Mouse (Mus musculus): Measurements from ENCODE around the gene Krtap2-4. TPM values are rescaled to one million over a fixed set of nuclear protein-coding genes. Genes with fewer than 3 reads are reported as not detected.

Gene Krtap2-4
- polyA plus RNA-seq (2014; fragmentation: Illumina TruSeq; extraction: RNeasy Lipid Tissue Mini Kit (QIAGEN cat#74804); ENCODE audit: low read depth, low replicate concordance) = not detected

GRCm38 (mm10) chr11:99614796-99615363 lies at the start of gene Krtap2-4:
Gene Krtap2-4 (minus strand): TSS chr11:99614846.

GRCm38 (mm10) chr11:99658467-99659010 lies 43.9 kb upstream of the Krtap2-4 start, which contains the start of gene Gm11563:
Gene Gm11563 (minus strand): TSS chr11:99658960.

DNA sequence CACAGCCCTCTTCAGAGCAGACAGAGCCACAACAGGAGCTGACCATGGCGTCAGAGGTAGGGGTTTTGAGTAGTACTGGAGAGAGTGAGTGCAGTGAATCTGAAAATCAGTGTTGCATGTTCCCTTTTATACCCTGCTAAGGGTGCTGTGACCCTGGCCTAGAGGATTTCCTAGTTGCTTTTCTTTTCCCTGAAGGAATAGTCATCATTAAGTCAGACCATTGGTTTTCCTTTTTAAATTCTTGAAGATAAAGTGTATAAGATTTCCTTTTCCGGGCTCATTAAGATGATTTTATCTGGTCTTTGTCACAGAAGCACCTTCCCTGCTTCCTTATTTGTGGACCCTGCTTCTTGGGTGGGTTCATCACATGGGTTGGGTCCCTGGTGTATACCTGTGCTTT lies 35.5 kb upstream of the Krtap2-4 start, which contains the start of gene Gm11555:
Gene Gm11555 (minus strand): TSS at position 101 of the 400 bp plus-strand sequence.

GRCm38 (mm10) chr11:99643635-99644139 lies 29.0 kb upstream of the Krtap2-4 start, which contains the start of gene Krtap4-7:
Gene Krtap4-7 (minus strand): TSS chr11:99644089.

GRCm38 (mm10) chr11:99634653-99635134 lies 20.0 kb upstream of the Krtap2-4 start, which contains the start of gene Krtap4-2:
Gene Krtap4-2 (minus strand): TSS chr11:99635084.

GRCm38 (mm10) chr11:99628138-99628537 lies 13.5 kb upstream of the Krtap2-4 start, which contains the start of gene Krtap4-1:
Gene Krtap4-1 (minus strand): TSS chr11:99628238.

DNA sequence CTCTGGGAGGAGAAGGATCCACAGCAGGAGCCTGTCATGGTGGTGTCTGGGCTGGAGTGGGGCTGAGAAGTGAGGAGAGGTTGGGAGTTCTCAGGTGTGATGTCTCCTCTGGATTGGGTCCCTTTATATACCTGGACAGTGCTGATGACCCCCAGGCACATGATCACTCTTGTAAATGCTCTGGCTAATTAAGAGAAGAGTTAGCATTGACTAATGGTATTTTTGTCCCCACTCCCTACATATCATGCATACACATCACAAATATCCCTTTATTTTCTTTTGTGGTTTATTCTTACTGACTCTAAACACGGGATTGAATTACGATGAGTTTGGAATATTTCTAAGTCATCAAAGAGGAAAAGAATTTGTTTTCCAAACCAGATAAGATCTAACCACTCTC lies 5.7 kb upstream of the Krtap2-4 start, which contains the start of gene Gm11562:
Gene Gm11562 (minus strand): TSS at position 101 of the 400 bp plus-strand sequence.

GRCm38 (mm10) chr11:99610089-99610488 lies 4.6 kb downstream of the Krtap2-4 start, which contains the start of gene Gm11937:
Gene Gm11937 (minus strand): TSS chr11:99610189.

DNA sequence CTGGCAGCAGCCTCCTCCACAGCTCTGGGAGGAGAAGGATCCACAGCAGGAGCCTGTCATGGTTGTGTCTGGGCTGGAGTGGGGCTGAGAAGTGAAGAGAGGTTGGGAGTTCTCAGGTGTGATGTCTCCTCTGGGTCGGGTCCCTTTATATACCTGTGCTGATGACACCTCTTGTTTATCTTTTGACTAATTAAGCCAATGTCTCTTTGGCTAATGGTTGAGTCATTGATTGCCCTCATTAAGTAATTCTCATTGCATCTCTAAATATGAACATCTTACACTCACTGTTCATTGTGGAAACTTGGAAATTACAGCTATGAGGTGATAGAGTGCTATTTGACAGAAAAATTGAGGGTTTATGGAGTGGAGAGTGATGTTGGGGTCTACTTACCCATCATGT lies 11.4 kb downstream of the Krtap2-4 start, which contains the start of gene Gm11938:
Gene Gm11938 (minus strand): TSS at position 101 of the 400 bp plus-strand sequence.

DNA sequence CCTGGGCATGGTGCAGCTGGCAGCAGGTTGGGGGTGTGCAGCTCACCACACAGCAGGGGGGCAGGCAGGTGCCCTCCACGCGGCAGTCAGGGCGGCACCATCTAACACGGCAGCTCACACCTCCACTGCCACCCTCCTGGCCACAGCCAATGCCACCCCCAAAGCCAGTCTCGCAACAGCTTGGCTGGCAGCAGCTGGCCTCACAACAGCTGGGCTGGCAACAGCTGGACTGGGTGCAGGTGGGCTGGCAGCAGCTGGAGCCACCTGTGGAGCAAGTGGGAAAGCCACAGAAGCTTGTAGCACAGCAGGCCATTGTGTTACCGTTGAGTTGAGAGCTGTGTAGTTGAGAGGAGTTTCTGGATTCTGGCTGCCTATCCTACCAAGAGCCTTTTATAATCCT lies 16.9 kb downstream of the Krtap2-4 start, which contains the start of gene Krtap9-3:
Gene Krtap9-3 (minus strand): TSS at position 364 of the 400 bp plus-strand sequence.

GRCm38 (mm10) chr11:99590981-99591380 lies 23.7 kb downstream of the Krtap2-4 start, which contains the start of gene Krtap1-3:
Gene Krtap1-3 (minus strand): TSS chr11:99591339.

GRCm38 (mm10) chr11:99583245-99583704 lies 31.4 kb downstream of the Krtap2-4 start, which contains the start of gene Krtap1-4:
Gene Krtap1-4 (minus strand): TSS chr11:99583654.

GRCm38 (mm10) chr11:99580636-99581035 lies 34.0 kb downstream of the Krtap2-4 start, which contains the start of gene Krtap1-5:
Gene Krtap1-5 (minus strand): TSS chr11:99581016.

DNA sequence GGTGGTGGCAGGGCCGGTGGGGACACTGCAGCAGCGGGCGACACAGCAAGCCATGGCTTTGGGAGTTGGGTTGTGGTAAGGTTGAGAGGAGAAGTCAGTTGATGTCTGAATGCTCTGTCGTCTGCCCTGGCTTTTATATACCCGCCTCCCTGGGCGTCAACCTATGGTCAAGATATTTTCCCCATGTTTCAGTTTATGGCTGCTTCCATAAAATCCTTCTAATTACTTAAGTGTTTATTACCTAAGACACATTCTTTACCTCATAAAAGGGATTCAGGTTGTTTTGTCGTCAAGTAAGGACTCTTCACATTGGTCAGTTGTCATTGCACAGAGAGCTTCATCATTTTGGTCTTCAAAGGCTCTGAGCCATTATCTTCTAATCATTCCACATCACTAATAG lies 48.1 kb downstream of the Krtap2-4 start, which contains the start of gene Krtap3-1:
Gene Krtap3-1 (minus strand): TSS at position 101 of the 400 bp plus-strand sequence.

Other genes starting within 250 kb of the Krtap2-4 start
- gene Krt28, start 239.9 kb downstream of the Krtap2-4 start, polyA plus RNA-seq (2014; fragmentation: Illumina TruSeq; extraction: RNeasy Lipid Tissue Mini Kit (QIAGEN cat#74804); ENCODE audit: low read depth, low replicate concordance) = not detected
- gene Krt10, start 225.5 kb downstream of the Krtap2-4 start, polyA plus RNA-seq (2014; fragmentation: Illumina TruSeq; extraction: RNeasy Lipid Tissue Mini Kit (QIAGEN cat#74804); ENCODE audit: low read depth, low replicate concordance) = 9.5 TPM
- gene Krt12, start 192.6 kb downstream of the Krtap2-4 start, polyA plus RNA-seq (2014; fragmentation: Illumina TruSeq; extraction: RNeasy Lipid Tissue Mini Kit (QIAGEN cat#74804); ENCODE audit: low read depth, low replicate concordance) = not detected
- gene Krt20, start 176.7 kb downstream of the Krtap2-4 start, polyA plus RNA-seq (2014; fragmentation: Illumina TruSeq; extraction: RNeasy Lipid Tissue Mini Kit (QIAGEN cat#74804); ENCODE audit: low read depth, low replicate concordance) = 0.31 TPM
- gene Krt23, start 121.7 kb downstream of the Krtap2-4 start, polyA plus RNA-seq (2014; fragmentation: Illumina TruSeq; extraction: RNeasy Lipid Tissue Mini Kit (QIAGEN cat#74804); ENCODE audit: low read depth, low replicate concordance) = 0.35 TPM
- not detected for gene Krt39, start 93.5 kb downstream of the Krtap2-4 start, polyA plus RNA-seq (2014; fragmentation: Illumina TruSeq; extraction: RNeasy Lipid Tissue Mini Kit (QIAGEN cat#74804); ENCODE audit: low read depth, low replicate concordance)
- not detected for gene Krt40, start 71.7 kb downstream of the Krtap2-4 start, polyA plus RNA-seq (2014; fragmentation: Illumina TruSeq; extraction: RNeasy Lipid Tissue Mini Kit (QIAGEN cat#74804); ENCODE audit: low read depth, low replicate concordance)
- not detected for gene Krtap3-3, start 64.0 kb downstream of the Krtap2-4 start, polyA plus RNA-seq (2014; fragmentation: Illumina TruSeq; extraction: RNeasy Lipid Tissue Mini Kit (QIAGEN cat#74804); ENCODE audit: low read depth, low replicate concordance)
- gene Krtap3-2, start 58.0 kb downstream of the Krtap2-4 start, polyA plus RNA-seq (2014; fragmentation: Illumina TruSeq; extraction: RNeasy Lipid Tissue Mini Kit (QIAGEN cat#74804); ENCODE audit: low read depth, low replicate concordance) = not detected
- not detected for gene Gm11939, start 55.4 kb downstream of the Krtap2-4 start, polyA plus RNA-seq (2014; fragmentation: Illumina TruSeq; extraction: RNeasy Lipid Tissue Mini Kit (QIAGEN cat#74804); ENCODE audit: low read depth, low replicate concordance)
- not detected for gene Krtap3-1, start 48.2 kb downstream of the Krtap2-4 start, polyA plus RNA-seq (2014; fragmentation: Illumina TruSeq; extraction: RNeasy Lipid Tissue Mini Kit (QIAGEN cat#74804); ENCODE audit: low read depth, low replicate concordance)
- not detected for gene Krtap1-5, start 33.8 kb downstream of the Krtap2-4 start, polyA plus RNA-seq (2014; fragmentation: Illumina TruSeq; extraction: RNeasy Lipid Tissue Mini Kit (QIAGEN cat#74804); ENCODE audit: low read depth, low replicate concordance)
- not detected for gene Krtap1-4, start 31.2 kb downstream of the Krtap2-4 start, polyA plus RNA-seq (2014; fragmentation: Illumina TruSeq; extraction: RNeasy Lipid Tissue Mini Kit (QIAGEN cat#74804); ENCODE audit: low read depth, low replicate concordance)
- gene Krtap1-3, start 23.5 kb downstream of the Krtap2-4 start, polyA plus RNA-seq (2014; fragmentation: Illumina TruSeq; extraction: RNeasy Lipid Tissue Mini Kit (QIAGEN cat#74804); ENCODE audit: low read depth, low replicate concordance) = not detected
- not detected for gene Krtap9-3, start 16.7 kb downstream of the Krtap2-4 start, polyA plus RNA-seq (2014; fragmentation: Illumina TruSeq; extraction: RNeasy Lipid Tissue Mini Kit (QIAGEN cat#74804); ENCODE audit: low read depth, low replicate concordance)
- not detected for gene Gm11938, start 11.5 kb downstream of the Krtap2-4 start, polyA plus RNA-seq (2014; fragmentation: Illumina TruSeq; extraction: RNeasy Lipid Tissue Mini Kit (QIAGEN cat#74804); ENCODE audit: low read depth, low replicate concordance)
- not detected for gene Gm11937, start 4.7 kb downstream of the Krtap2-4 start, polyA plus RNA-seq (2014; fragmentation: Illumina TruSeq; extraction: RNeasy Lipid Tissue Mini Kit (QIAGEN cat#74804); ENCODE audit: low read depth, low replicate concordance)
- not detected for gene Gm11562, start 5.6 kb upstream of the Krtap2-4 start, polyA plus RNA-seq (2014; fragmentation: Illumina TruSeq; extraction: RNeasy Lipid Tissue Mini Kit (QIAGEN cat#74804); ENCODE audit: low read depth, low replicate concordance)
- gene Krtap4-1, start 13.4 kb upstream of the Krtap2-4 start, polyA plus RNA-seq (2014; fragmentation: Illumina TruSeq; extraction: RNeasy Lipid Tissue Mini Kit (QIAGEN cat#74804); ENCODE audit: low read depth, low replicate concordance) = not detected
- not detected for gene Krtap4-2, start 20.2 kb upstream of the Krtap2-4 start, polyA plus RNA-seq (2014; fragmentation: Illumina TruSeq; extraction: RNeasy Lipid Tissue Mini Kit (QIAGEN cat#74804); ENCODE audit: low read depth, low replicate concordance)
- not detected for gene Krtap4-7, start 29.2 kb upstream of the Krtap2-4 start, polyA plus RNA-seq (2014; fragmentation: Illumina TruSeq; extraction: RNeasy Lipid Tissue Mini Kit (QIAGEN cat#74804); ENCODE audit: low read depth, low replicate concordance)
- not detected for gene Gm11555, start 35.4 kb upstream of the Krtap2-4 start, polyA plus RNA-seq (2014; fragmentation: Illumina TruSeq; extraction: RNeasy Lipid Tissue Mini Kit (QIAGEN cat#74804); ENCODE audit: low read depth, low replicate concordance)
- not detected for gene Gm11563, start 44.1 kb upstream of the Krtap2-4 start, polyA plus RNA-seq (2014; fragmentation: Illumina TruSeq; extraction: RNeasy Lipid Tissue Mini Kit (QIAGEN cat#74804); ENCODE audit: low read depth, low replicate concordance)
- gene Krtap4-6, start 51.1 kb upstream of the Krtap2-4 start, polyA plus RNA-seq (2014; fragmentation: Illumina TruSeq; extraction: RNeasy Lipid Tissue Mini Kit (QIAGEN cat#74804); ENCODE audit: low read depth, low replicate concordance) = not detected
- gene Gm14190, start 75.9 kb upstream of the Krtap2-4 start, polyA plus RNA-seq (2014; fragmentation: Illumina TruSeq; extraction: RNeasy Lipid Tissue Mini Kit (QIAGEN cat#74804); ENCODE audit: low read depth, low replicate concordance) = not detected
- not detected for gene Gm14180, start 119.4 kb upstream of the Krtap2-4 start, polyA plus RNA-seq (2014; fragmentation: Illumina TruSeq; extraction: RNeasy Lipid Tissue Mini Kit (QIAGEN cat#74804); ENCODE audit: low read depth, low replicate concordance)
- gene Gm11595, start 158.1 kb upstream of the Krtap2-4 start, polyA plus RNA-seq (2014; fragmentation: Illumina TruSeq; extraction: RNeasy Lipid Tissue Mini Kit (QIAGEN cat#74804); ENCODE audit: low read depth, low replicate concordance) = not detected
- not detected for gene Krtap4-8, start 165.9 kb upstream of the Krtap2-4 start, polyA plus RNA-seq (2014; fragmentation: Illumina TruSeq; extraction: RNeasy Lipid Tissue Mini Kit (QIAGEN cat#74804); ENCODE audit: low read depth, low replicate concordance)
- gene Krtap4-9, start 170.4 kb upstream of the Krtap2-4 start, polyA plus RNA-seq (2014; fragmentation: Illumina TruSeq; extraction: RNeasy Lipid Tissue Mini Kit (QIAGEN cat#74804); ENCODE audit: low read depth, low replicate concordance) = not detected
- gene Gm11596, start 178.6 kb upstream of the Krtap2-4 start, polyA plus RNA-seq (2014; fragmentation: Illumina TruSeq; extraction: RNeasy Lipid Tissue Mini Kit (QIAGEN cat#74804); ENCODE audit: low read depth, low replicate concordance) = not detected
- not detected for gene Gm11569, start 184.1 kb upstream of the Krtap2-4 start, polyA plus RNA-seq (2014; fragmentation: Illumina TruSeq; extraction: RNeasy Lipid Tissue Mini Kit (QIAGEN cat#74804); ENCODE audit: low read depth, low replicate concordance)
- gene Gm11554, start 189.6 kb upstream of the Krtap2-4 start, polyA plus RNA-seq (2014; fragmentation: Illumina TruSeq; extraction: RNeasy Lipid Tissue Mini Kit (QIAGEN cat#74804); ENCODE audit: low read depth, low replicate concordance) = not detected
- gene Krtap4-13, start 195.0 kb upstream of the Krtap2-4 start, polyA plus RNA-seq (2014; fragmentation: Illumina TruSeq; extraction: RNeasy Lipid Tissue Mini Kit (QIAGEN cat#74804); ENCODE audit: low read depth, low replicate concordance) = not detected
- not detected for gene Gm11564, start 200.8 kb upstream of the Krtap2-4 start, polyA plus RNA-seq (2014; fragmentation: Illumina TruSeq; extraction: RNeasy Lipid Tissue Mini Kit (QIAGEN cat#74804); ENCODE audit: low read depth, low replicate concordance)
- gene 2300003K06Rik, start 223.2 kb upstream of the Krtap2-4 start, polyA plus RNA-seq (2014; fragmentation: Illumina TruSeq; extraction: RNeasy Lipid Tissue Mini Kit (QIAGEN cat#74804); ENCODE audit: low read depth, low replicate concordance) = not detected
- gene Krtap4-16, start 236.8 kb upstream of the Krtap2-4 start, polyA plus RNA-seq (2014; fragmentation: Illumina TruSeq; extraction: RNeasy Lipid Tissue Mini Kit (QIAGEN cat#74804); ENCODE audit: low read depth, low replicate concordance) = not detected
- not detected for gene Gm11568, start 243.1 kb upstream of the Krtap2-4 start, polyA plus RNA-seq (2014; fragmentation: Illumina TruSeq; extraction: RNeasy Lipid Tissue Mini Kit (QIAGEN cat#74804); ENCODE audit: low read depth, low replicate concordance)
- not detected for gene Gm11559, start 249.6 kb upstream of the Krtap2-4 start, polyA plus RNA-seq (2014; fragmentation: Illumina TruSeq; extraction: RNeasy Lipid Tissue Mini Kit (QIAGEN cat#74804); ENCODE audit: low read depth, low replicate concordance)